Mouse (Mus musculus) NIH3T3 (cell line): ENCODE results near the gene Gm49450.
A peak's percentile ranks its signal among the peaks of the same experiment; 100 is the strongest.
"Not testable (repeated sequence)": the region's sequence is repeated elsewhere in the genome, so short reads cannot be mapped to it uniquely, and the experiment has no call there.

Experiments
- DNase-seq: peaks from one replicate; pipeline ENCODE4 v3.0.0-alpha.2; 2012; ENCODE audit warnings: low read depth

Gm49450 gene

DNA sequence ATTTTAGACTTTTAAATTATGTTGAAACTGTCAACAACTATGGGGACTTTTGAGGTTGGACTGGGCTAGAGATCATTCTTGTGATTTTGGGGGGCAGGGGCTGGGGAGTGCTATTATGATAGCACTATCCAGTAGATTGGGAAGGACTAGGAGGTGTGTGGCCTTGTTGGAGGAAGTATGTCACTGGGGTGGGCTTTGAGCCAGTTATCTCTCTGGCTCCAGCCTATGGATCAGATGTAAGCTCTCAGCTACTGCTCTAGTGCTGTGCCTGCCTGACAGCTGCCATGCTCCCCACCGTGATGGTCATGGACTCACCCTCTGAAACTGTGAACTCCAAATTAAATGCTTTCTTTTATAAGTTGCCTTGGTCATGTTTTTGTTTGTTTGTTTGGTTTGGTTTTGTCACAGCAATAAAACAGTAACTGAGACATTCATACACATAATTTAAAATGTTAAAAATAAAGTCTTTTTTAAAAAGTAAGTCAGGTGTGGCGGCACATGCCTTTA, 30.3 kb downstream of the Gm49450 start:
- no peak for DNase-seq

DNA sequence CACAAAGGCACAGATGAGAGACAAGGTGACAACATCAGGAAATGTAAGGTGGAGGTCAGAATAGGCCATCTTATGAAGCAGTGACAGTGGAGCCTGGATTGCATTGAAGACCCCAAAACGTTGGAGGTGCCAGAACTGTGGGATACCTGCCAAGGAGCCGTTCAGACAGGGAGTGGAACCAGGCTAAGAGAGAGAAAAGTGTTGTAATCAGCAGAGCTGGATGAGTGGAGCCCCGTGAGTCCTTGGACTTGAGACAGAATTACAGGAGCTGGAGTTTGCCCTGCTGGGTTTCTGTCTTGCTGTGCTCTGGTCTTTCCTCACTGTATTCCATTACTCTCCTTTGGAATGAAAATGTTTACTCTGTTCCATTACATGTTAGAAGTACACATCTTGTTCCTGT, 30.8 kb downstream of the Gm49450 start:
- DNase-seq, result peak; percentile 23

DNA sequence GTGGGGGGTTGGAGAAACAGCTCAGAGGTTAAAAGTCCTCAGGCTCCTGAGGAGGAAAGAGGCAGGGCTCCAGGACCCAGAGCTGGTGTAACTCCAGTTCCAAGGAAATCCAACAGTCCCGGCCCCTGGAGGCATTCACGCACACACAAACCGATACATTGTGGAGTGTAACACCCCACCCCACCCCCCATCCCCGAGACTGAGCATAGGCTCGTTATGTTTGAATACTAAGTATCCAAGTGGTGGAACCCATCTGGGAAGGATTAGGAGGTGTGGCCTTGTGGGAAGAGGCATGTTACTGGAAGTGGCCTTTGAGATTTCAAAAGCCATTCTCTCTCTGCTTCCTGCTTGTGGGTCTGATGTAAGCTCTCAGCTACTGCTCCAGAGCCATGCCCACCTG, 31.8 kb downstream of the Gm49450 start:
- DNase-seq, result no peak

DNA sequence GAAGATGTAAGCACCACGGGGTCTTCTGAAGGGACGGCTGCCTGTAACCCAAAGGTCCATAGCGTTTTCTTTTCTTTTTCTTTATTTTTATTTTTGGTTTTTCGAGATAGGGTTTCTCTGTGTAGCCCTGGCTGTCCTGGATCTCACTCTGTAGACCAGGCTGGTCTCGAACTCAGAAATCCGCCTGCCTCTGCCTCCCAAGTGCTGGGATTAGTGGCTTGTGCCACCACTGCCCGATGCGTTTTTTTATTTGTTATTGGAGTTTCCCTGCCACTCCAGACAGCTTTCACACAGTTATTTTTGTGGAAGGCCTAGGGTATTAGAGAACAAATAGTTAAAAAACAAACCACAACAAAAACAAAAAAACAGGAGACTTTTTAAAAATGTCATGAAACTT, 34.9 kb downstream of the Gm49450 start:
- not testable (repeated sequence) for DNase-seq

DNA sequence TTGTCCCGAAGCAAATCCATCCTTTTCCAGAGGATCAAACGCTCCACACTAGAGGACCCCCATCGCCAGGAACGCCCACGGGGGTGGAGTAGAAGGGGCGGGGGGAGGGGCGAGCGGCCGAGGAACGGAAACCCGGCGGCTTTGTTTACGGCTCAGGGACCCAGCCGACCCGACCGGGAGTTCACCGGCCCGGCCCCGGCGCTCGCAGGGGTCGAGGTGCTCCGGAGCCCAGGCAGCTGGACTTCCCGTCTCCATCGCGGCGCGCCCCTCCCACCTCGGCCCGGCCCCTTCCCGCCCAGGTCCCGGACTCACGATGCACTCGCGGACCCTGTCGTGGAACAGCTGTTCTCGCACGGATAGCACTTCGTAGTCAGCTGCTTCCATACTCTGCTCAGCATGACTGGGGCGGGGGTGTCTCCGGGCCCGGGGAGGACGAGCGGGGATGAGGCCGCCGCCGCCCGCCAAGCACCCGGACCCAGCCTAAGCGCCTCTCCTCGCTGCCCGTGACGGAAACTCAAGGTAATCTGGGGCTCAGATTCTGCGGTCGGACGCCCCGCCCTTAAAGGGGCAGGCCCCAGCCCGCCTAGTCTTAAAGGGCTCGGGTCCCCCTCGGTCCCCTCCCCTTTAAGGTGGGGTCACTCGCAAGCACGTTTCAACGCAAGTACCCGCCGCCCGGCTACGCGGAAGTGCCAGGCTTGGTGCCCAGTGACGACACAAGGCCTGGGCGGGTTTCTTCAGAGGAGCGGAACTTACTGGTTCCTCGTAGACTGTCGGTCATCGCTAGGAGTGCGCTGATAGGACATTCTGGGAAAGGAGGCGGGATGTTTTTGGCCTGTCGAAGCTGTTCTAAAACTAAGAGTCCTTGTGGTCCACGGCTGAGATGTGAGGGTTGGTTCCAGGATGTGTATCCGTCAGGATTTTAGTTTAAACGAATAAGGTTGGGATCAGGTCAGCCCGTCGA, 35.5 kb downstream of the Gm49450 start, which contains the start of gene Lmbr1l:
Gene Lmbr1l, minus strand, starts transcription at position 694 of the 961 bp plus-strand sequence.
- DNase-seq, result peak; percentile 100

DNA sequence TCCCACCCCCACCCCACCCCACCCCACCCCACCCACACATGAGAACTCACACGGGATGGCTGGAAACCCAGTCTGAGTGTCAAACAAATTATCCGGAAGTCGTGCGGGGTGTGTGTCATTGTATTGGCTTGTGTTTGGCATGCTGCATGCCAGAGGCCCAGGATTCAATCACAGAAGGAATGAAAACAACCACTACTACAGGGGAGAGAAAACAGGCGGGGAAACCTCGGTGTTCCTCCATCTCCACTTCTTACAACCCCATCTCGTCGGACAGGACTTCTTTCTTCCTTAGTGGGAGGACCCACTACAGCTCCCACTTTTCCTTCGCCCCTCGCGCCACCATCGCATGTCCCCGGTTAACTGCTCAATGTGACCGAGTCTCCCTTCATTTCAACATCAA, 36.3 kb downstream of the Gm49450 start:
- peak; percentile 65 for DNase-seq

DNA sequence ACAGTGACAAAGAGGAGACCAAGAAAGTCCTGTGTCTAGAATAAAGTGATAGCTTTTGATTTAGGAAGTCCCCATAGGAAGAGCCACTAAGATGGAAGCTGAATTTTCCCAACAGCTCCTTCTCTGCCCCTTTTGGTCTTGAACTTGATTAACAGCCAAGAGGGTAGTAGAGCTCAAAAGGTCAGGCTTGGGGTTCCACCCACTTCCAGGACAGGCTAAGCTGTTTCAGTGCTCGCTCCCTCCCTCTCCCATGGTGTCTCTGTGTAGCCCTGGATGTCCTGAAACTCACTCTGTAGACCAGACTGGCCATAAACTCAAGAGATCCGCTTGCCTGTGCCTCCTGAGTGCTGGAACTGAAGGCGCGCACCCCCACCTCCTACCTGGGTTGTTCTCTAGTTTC, 37.3 kb downstream of the Gm49450 start:
- DNase-seq, result no peak

DNA sequence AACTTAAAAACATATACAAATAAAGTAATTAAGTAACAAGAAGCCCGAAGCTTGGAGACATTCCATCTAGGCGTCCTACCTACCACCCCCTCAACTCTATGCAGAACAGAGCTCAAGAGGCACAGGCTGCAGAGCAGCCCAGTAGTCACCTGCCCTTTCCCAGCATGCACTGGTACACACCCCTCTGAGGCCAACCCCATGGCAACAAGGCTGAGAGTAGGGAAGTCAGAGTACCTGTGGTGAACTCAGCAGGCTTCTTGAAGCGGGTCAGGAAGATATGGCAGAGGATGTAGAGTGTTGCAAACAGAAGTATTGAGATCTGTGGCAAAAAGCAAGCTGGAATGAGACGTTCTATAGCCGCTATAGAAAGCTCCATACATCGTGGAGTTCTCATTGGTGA, 38.4 kb downstream of the Gm49450 start:
- no peak for DNase-seq

DNA sequence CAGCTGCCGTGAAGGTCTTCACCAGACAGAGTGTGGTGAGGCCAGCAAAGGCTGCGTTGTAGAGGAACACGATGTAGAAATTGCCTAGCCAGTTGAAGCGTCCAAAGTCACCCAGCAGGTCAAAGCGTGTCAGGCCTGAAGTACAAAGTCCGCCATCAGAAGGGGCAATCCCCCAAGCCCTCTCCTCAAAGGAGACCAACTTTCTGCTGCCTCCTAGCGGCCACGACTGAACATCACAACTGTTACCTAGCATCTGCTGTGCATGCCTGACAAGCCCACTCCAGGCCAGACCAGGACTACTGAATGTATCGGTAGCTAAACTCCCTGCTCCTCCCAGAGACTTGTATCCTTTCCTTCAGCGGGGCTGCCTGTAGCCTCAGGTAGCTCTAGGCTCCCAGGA, 48.7 kb downstream of the Gm49450 start:
- peak; percentile 62 for DNase-seq

DNA sequence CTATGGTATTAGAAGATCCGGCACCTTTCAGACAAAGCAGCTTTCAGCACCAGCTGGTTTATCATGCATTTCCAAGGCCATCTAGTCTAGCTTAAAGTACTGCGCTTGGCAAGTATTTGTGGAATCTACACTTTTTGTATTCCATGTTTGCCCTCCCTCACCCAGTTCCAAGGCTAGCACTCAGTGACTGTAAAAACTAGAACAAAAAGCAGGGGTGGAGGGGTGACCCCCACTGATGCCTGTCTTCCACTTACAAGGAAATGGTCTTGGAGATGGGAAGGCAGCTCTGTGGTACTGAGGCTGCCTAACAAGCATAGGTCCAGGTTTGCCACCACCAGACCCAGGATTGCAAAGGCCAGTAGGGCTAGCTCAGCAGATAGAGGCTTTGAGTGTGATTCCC, 50.8 kb downstream of the Gm49450 start:
- no peak for DNase-seq

DNA sequence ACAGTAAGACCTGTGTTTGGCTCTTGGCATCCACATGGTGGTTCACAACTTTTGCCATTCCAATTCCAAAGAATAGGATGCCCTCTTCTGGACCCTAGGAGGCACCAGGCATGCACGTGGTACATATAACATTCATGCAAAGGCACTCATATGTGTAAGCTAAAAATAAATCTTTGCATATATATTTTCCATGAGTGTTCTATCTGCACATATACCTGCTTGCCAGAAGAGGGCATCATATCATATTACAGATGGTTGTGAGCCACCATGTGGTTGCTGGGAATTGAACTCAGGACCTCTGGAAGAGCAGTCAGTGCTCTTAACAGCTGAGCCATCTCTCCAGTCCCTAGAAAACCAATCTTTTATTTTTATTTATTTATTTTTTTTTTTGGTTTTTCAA, 51.8 kb downstream of the Gm49450 start:
- no peak for DNase-seq

DNA sequence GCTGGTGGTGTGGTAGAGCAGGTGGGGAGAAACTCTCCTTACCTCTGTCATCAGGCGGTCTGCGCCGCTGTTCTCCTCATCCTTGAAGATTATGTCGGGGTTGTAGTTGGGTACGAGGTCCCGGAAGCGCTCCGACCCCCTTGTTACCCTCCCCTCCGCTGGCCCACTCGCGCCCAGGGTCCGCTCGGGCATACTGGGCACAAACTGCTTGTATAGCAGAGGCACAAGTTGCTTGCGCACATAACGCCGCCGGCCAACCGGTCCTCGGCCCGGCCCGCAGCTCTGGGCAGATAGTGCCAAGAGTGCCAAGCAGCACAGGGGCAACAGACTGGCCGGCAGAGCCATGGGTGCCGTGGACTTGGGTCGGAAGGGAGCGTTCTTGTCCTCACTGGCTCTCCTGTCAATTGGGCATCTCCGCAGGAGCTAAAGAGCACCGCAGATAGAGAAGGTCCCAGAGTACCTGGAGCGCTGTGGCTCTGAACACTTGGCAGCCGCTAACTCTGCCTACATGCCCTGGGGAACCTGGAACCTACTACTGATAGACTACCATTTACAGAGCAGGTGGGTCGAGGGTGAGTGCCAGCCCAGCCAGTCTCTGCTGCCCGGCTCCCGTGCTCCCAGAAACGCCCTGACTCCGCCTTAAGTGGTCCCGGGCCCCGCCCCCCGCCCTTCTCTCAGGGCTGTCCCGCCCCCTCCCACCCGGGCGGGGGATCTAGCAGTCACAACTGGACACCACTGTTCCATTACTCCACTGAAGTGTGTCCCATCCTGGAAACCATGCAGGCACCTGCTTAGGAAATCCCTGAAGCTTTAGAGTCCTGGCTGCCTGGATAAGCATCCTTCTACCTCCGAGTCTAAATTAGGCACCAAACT, 55.2 kb downstream of the Gm49450 start, which contains the start of gene Dhh:
Gene Dhh, minus strand, starts transcription at position 613 of the 873 bp plus-strand sequence.
- DNase-seq, result no peak

DNA sequence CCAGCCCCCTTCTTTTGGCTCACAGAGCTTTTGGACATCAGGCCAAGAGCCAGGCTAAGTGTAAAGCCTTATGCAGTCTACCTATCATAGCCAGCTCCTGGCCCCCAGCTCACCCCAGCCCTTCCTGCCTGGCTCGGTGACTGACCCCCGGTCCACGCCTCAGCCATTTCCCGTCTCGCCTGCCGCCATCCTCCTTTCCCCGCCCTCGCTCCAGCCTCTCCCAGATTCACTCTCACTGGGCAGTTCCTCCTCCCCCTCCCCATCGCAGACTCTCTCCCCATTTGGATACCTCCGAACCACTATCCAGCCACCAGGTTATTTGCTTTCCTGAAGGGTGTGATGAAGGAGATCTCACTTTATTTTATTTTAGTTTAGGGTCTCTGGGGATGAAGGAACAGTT, 55.9 kb downstream of the Gm49450 start:
- DNase-seq, result no peak

DNA sequence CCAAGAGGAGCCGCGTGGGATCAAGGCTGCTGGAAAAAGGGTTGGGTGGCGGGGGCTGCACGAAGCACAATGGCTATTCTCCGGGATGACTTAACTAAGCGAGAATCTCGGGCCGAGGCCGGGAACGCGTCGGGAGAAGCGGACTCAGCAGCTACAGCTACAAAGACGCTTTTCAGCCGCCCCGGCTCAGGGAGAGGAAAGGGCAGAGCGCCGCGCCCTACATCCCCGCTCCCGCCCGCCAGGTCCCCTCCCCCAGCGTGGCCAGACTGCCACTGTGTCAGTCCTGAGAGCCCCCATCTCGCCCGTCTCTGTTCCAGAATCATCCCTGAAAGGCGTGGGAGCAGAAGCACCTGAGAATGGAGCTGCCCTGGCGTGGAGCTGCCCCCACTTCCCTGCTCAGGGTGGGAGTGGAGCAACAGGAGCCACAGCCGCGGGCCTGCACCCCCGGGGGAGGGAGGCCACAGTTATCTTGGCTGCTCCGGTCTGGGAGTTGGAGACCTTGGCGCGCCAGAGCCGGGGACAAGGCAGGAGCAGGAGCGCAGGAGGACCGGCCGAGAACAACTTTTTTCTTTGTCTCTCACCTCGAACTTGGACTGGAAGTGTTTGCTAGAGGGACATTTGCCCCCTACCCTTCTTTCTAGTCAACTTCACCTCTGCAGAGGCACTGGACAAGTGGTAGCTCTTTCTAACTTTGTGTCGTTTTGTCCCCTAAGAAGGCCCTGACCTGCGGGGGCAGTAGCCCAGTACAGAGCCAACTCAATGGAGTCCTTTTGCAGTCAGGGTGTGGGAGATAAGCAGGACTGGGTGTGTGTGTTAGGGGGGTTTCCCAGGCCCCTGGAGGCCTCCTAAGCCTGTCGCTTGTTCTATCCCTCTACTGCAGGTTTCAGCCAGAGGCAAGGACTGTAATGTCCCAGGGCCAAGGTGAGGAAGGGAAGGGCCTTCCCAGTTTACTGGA, 57.4 kb downstream of the Gm49450 start:
- peak; percentile 54 for DNase-seq

DNA sequence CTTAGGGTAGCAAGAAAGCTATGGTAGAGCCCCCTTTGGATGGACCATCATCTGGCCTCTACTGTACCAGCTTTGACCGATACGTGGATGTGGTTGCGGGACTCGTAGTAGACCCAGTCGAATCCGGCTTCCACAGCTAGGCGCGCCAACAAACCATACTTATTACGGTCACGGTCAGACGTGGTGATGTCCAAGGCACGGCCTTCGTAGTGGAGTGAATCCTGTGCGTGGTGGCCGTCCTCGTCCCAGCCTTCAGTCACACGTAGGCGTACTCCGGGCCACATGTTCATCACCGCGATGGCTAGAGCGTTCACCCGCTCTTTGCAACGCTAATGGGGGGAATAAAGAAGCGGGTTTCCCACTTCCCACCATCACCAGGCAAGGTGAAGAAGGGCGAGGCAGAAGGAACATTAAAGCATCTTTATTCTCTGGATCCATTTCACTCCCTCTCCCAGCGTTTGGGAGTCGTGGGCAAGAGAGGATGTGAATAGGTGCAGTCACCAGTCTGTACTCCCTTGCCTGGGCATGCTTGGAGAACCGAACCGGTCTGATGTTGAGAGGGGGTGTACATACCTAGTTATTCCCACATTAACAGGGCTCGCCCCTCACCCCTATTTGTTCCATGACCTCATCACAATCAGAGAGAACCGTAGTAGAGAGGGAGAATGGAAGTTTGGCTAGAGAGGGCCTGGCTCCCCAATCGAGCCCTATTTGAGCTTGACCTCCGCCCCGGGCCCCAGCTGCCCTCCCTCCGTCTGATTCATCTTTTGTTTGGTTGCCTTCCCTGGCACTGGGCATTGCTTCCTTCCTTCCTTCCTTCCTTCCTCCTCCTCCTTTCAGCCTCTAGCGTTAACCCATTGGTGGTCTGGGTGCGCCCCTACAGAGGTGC, 58.4 kb downstream of the Gm49450 start:
- no peak for DNase-seq

DNA sequence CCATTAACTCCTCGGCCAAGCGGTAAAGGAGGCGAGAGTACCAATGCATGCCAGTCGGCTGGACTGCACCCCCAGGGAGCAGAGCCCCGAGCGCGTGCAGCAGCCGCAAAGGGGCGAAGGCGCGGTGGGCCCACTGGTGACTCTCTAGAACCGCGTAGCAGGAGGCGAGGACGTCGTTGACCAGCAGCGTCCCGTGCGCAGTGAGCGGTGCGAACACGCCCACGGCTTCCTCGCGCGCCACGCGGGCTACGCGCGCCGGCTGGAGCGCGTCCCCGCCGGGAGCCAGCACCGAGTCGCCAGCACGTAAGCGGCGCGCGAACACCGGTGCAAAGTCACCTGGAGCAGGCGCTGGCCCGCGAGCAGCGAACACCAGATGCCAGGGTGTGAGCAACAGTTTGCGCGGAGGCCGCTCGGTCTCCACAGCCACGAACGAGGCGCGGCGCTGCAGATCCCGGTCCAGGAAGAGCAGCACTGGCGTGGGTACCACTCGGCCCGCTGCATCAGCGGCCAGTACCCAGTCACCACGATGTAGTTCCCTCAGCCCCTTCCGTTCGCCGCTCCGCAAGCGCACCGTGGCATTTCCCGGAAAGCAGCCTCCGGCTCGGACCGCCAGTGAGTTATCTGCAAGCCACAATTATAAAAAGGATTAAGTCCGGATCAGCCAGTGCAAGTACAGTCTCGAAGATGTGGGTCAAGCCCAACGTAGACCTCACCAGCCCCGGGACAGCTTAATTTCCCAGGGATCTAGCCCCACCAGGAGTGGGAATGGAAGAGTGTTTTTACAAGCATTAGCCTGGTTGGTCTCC, 59.2 kb downstream of the Gm49450 start, which contains the start of gene Rhebl1:
Gene Rhebl1, minus strand, starts transcription at position 601 of the 806 bp plus-strand sequence.
- no peak for DNase-seq

DNA sequence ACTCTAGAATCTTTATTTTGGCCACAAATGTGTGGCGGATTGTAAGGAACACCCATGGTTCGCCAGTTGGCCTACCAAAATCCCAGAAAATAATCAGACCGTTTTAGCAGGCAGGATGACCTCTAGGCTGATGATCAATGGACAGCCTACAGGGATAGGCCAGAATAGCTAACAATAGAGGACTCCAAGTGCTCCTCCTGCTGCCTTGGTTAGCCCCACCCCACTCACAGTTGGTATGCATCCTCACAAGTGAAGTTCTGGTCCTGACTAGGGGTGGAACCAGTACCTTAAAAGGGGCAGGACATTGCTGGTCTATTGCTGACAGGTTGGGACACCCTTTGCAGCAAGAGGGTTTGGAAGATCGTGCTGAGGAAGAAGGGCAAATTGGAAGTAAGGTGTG, 60.3 kb downstream of the Gm49450 start:
- DNase-seq, result no peak

DNA sequence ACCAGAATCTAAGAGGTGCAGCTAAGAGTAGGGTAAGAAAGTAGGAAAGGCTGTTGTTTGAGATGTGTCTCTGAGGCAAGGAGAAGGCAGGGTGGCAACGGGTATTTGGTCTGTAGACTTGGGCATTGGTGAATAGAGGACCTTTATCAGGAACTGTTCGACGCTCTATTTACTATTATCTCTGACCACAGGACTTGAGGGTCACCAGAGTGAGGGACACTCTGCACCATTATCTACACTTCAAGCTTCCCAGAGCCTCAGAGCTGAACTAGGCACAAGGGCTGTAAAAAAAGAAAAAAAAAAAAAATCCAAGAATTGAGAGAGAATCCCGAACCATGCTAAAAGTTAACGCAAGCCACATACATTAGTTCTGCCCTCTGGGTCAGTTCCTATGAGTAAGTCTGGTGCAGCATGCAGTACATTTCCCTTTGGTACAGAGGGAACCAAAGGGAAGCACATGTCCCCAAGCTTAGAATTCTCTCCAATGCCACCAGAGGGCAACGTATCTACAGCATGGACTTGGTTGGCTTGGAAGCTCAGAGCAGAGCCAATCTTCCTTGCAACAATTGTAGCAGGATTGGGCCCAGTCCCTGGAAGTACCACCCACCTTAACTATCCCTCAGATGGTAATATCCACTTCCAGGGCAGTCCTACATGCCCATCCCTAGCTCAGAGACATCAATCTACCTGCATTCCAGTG, 61.3 kb downstream of the Gm49450 start:
- DNase-seq, result peak; percentile 86
